Mouse (Mus musculus): ENCODE results near the gene Gm47189.
"Not testable (repeated sequence)": the region's sequence is repeated elsewhere in the genome, so short reads cannot be mapped to it uniquely, and the experiment has no call there.

The Gm47189 gene

DNA sequence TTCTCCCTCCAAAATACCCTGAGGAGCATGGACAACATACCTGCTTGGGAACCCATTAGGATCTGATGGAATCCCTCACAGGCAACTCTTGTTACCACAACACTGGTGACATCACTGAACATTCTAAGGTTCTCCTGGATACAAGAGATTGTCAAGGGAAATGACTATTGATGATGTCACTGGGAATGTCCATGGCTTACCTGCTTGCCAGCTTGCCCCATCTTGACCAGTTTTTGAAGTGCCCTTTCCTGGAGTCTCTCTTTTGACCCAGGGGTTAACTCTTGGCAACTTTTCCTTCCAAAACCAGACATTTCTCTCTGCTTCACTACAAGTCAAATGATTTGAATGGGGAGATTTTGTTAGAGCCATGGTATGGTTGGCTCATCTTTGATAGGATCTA, at the start of gene Gm47189:
Gm47189 (minus strand) TSS at position 101 of the 400 bp plus-strand sequence.
- not testable (repeated sequence) for DNase-seq (ENCODE audit: extremely low spot score, low spot score)

- not testable (repeated sequence) for DNase-seq (ENCODE audit: extremely low spot score, low spot score)
These were observed 16.3 kb downstream of the Gm47189 start for GRCm38 (mm10) chr14:41755931-41756330.

DNA sequence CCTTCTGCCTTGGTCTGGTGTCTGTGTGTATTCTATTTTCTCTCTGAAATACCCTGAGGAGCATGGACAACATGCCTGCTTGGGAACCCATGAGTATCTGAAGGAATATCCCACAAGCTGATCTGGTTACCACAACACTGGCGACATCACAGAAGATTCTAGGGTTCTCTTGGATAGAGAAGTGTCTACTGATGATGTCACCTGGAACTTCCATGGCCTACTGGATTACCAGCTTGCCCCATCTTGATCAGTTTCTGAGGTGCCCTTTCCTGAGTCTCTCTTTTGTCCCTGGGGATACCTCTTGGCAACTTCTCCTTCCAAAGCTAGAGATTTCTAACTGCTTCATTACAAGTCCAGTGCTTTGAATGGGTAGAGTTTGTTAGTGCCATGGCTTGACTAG, 21.7 kb downstream of the Gm47189 start, which contains the start of gene Gm7929:
Gm7929 (minus strand) TSS at position 101 of the 400 bp plus-strand sequence.
- DNase-seq (ENCODE audit: extremely low spot score, low spot score), result not testable (repeated sequence)

GRCm38 (mm10) chr14:41723437-41723836, 48.8 kb downstream of the Gm47189 start:
- not testable (repeated sequence) for DNase-seq (ENCODE audit: extremely low spot score, low spot score)

DNA sequence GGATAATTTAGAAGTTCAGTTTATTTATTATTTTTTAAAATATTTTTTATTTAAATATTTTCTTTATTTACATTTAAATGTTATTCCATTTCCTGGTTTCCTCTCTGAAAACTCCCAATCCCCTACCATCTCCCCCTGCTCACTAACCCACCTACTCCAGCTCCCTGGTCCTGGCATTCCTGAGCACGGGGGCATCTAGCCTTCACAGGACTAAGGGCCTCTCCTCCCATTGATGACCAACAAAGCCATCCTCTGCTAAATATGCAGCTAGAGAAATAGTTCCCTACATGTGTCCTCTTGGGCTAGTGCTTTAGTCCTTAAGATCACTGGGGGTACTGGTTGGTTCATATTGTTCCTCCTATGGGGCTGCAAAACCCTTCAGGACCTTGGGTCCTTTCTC, 55.1 kb downstream of the Gm47189 start:
- DNase-seq (ENCODE audit: extremely low spot score, low spot score), result not testable (repeated sequence)

All from neural tube, embryonic 10.5 days (tissue).